Mouse (Mus musculus) CH12.LX (cell line): ENCODE results near the gene Dcps.

Experiments used
- E2F4 ChIP-seq: IDR thresholded peaks from 2 replicates; pipeline ENCODE4 v1.6.1; 2011; ENCODE audit warnings: low read depth, low read length, improper control_type of control experiment; ENCODE audit not compliant: insufficient replicate concordance
- ETS1 ChIP-seq: conservative IDR thresholded peaks from 2 replicates; pipeline ENCODE4 v1.6.1; 2012; ENCODE audit warnings: low read depth, mild to moderate bottlenecking, inconsistent platforms, low read length, improper control_type of control experiment, moderate library complexity

GRCm38 (mm10) chr9:35145829-35146228 is 30.0 kb downstream of the Dcps start:
- TF ChIP-seq E2F4 (no peak), ETS1 (no peak)
